Mouse (Mus musculus): ENCODE measurements around the gene Adipor2.
"Not testable (repeated sequence)": the region's sequence is repeated elsewhere in the genome, so short reads cannot be mapped to it uniquely, and the experiment has no call there.

DNA sequence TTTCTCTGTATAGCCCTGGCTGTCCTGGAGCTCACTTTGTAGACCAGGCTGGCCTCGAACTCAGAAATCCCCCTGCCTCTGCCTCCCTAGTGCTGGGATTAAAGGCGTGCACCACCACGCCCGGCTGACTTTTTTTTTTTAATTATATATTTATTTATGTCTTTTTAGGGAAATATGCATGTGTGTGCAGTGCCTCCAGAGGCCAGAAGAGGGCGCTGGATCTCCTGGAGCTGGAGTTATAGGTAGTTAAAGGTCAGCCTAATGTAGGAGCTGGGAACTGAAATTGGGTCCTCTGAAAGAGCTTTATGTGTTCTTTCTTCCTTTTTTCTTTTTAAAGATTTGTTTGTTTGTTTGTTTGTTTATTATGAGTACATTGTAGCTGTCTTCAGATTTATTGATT lies 25.2 kb upstream of the Adipor2 start:
- not testable (repeated sequence) for TF ChIP-seq CTCF, EP300 (IDR thresholded peaks at IDR 0.05; ENCODE audit: low read depth)
